Mouse (Mus musculus) kidney, postnatal 4 days (tissue): ENCODE data around the gene Col8a2.

Source experiments
- DNase-seq, 2 experiments: peaks; one replicate each; pipeline ENCODE4 v3.0.0; 2021; ENCODE audit warnings: mixed read lengths in 2 of 2

Col8a2 gene

GRCm38 (mm10) chr4:126260520-126261201 is 25.9 kb upstream of the Col8a2 start:
- DNase-seq: peak; percentile 77 to 85

GRCm38 (mm10) chr4:126261266-126261665 is 25.3 kb upstream of the Col8a2 start:
- DNase-seq: peak in 1 of 2 experiments; percentile 29

DNA sequence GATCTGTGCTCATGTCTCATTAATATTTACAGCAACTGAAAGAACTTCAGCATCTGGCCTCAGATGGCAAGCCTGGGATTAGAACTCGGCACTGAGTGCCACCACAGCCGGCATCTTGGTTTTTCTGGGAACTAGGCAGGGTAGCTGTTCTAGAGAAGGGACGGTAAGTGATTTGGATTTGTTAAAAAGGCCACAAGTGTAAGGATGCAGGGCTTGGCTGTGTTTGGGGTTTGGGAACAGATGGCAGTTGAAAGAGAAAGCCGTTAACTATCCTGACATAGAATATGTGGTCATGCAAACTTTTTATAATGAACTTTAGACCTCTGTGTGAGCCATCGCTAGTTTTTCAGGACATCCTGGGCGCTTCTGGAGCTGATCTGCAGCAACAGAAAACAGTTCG is 24.9 kb upstream of the Col8a2 start:
- no peak for DNase-seq

DNA sequence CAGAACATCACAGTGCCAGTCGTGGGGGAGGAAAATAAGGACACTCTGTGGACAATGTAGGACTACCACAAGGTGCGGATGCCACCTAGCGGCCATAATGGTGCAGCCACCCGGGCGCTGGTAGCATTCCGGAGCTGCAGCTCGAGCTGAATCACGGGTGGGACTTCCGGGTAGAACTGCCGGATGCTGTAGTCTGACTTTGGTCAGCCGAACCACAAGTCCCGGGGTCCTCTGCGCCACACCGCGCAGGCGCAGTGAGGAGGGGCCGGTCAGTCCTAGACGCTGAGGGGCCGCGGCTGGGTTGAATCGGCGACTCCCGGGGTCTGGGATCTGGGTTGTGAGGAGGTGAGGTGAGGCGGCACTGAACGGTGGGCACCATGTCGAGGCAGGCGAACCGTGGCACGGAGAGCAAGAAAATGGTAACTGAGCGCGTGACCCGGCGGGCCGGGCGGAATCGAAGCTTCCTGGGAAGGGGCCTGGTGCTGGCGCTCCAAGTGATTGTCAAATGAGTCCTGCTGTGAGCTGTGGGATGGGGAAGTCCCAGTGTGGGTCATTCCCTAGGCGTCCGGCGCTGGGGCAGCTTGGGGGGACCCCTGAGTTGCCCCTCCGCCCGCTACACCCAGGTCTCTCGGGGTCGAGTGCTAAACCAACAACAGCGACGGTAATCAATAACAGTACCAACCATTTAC is 24.3 kb upstream of the Col8a2 start, which contains the start of gene Trappc3:
Trappc3 (plus strand) TSS at position 207 of the 689 bp plus-strand sequence.
- peak; percentile 100 for DNase-seq

DNA sequence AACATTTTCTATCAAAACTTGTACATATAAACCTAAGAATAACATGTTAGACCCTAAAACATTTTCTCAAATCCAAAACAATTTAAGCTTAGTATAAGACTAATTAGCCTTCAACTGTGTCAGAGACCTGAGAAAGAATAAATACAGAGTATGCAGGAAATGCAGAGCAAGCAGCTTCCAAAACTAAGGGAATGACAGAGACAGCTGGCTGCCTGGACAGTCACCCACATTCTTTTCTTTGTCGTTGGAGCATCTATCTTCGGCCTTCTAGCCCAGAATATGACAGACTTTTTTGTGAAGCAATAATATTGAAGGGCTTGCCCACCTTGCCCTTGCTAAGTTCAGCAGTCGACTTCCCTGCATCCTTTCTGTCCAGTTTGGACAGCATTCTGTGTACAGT is 17.3 kb upstream of the Col8a2 start:
- DNase-seq: no peak

- no peak for DNase-seq
These were observed 12.8 kb upstream of the Col8a2 start for GRCm38 (mm10) chr4:126273753-126274152.

- DNase-seq: no peak
These were observed 11.5 kb upstream of the Col8a2 start for GRCm38 (mm10) chr4:126275081-126275480.

- peak; percentile 66 to 72 for DNase-seq
These were observed 10.9 kb upstream of the Col8a2 start for GRCm38 (mm10) chr4:126275681-126276131.

DNA sequence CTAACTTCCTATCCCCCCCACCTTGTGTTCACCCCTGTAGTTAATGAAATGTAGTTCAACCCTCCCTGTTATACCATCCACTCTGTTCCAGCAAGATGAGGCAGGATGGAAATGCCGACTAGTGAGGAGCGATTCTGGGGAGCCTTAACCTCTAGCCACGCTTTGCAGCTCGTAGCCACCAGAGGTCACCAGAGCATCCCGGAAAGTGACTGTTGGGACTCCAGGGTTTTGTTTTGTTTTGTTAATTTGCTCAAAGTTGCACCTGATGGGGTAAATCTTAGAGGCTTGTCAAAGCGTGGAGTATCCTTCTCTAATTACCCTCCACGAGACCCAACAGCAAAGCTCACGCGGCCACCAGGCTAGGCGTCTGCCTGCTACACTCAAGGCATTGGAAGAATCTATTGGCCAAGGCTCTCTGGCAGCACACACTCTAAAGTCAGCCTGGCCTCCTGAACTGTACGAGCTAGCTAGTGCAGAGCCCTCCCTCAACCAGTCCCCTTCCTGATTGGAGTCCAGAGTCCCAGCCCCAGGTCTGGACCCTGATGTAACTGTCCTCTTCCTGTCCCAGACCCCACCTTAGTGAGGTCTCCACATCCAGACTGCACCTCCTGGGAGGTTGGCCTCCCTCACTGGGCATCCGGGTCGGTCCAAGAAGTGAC is 8.6 kb upstream of the Col8a2 start:
- DNase-seq: peak; percentile 77 to 79

DNA sequence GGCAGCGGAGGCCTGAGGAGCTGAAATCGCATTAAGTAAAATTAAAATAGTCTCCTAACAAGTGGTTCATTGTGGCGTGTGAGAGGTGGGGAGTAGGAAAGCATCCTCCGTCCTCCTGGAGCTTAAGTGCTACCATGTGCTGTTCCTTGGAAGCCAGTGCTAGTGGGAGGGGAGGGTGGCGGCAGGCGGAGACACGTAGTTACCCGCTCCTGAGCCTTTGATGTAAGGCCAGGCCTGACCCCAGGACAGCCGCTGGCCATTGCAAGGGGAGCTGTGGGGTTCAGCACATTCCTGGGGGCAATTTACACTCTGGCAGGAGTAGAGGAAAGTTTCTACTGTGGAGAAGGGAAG is 8.1 kb upstream of the Col8a2 start:
- DNase-seq: no peak

DNA sequence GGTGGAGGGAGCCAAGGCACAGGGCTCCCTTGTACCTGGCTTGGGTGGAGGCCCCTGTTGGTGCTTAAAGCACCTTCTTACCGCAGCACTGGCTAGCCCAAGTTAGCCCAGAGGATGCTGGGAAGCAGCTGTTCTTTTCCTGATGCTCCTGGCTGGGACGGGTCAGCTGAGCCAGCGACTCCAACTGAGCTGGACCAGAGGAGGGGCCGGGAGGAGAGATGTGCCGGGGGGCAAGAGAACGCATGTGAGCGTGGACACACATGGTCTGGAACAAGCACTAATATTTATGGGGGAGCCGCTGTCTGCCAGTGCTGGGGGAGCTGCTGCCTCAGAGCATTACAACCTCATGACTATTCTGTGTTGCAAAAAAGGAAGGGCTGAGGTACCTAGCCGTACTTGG is 7.6 kb upstream of the Col8a2 start:
- no peak for DNase-seq

- no peak for DNase-seq
These were observed 4.9 kb upstream of the Col8a2 start for GRCm38 (mm10) chr4:126281706-126282105.

DNA sequence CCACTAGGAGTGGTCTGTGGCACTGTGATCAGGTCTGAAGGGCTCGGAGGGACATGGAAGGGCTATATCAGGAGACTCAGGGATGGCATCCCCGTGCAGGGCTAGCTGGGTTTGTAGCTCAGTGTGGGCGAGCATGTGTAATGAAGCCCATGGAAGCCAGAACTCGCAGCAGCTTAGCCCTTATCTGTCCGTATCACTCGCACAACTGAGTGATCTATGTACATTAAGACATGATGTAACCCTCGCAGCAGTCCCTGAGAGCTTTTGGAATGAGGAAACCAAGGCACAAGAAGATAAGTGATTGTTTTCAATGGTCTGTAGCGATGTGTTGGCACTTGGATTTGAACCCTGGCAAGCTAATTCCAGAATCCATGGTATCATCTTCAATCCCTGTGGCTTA is 3.0 kb upstream of the Col8a2 start:
- no peak for DNase-seq

GRCm38 (mm10) chr4:126287302-126287995 is 856 bp downstream of the Col8a2 start:
- peak; percentile 47 to 64 for DNase-seq

DNA sequence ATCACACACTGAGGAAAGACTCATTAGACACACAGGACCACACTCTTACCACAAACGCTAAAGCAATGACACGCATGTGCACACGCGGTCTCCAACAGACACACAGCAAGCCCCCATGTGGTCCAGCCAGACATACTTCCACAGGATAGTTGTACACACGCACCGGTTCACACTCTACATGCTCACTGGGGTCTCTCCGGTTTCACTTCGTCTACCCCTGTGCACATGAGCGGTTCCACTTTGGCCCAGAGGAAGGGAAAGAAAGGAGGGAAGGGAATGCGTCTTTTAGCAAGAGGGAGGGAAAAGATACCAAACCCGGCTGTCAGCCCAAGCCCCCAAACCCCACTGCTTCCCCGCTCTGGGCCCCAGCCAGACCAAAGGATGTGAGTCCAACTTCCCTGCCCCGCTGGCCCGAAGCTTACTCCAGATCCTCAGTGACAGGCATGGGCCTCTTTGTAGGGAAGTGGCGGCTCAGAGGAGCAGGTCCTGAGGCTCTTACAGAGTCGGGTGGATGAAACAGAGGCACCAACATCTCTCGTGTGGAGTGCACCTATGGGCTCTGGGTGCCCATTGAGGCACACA is 1.6 kb downstream of the Col8a2 start:
- DNase-seq: peak; percentile 53 to 57

DNA sequence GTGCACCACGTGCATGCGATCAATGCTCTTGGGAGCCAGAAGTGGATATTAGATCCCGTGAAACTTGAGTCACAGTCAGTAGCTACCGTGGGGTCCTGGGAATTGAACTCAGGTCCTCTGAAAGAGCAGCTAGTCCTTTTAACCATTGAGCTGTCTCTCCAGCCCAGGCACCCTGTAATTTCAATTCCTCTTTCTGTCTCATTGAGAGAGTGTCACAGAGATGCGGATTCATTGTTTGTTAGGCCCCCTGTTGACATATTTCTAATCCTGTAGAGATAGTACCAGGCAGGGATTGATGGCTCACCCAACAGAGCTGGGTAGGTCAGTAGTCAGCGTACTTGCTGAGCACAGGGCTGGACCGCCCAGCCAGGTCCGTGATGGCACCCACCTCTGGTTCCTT is 3.7 kb downstream of the Col8a2 start:
- no peak for DNase-seq

- DNase-seq: no peak
These were observed 4.6 kb downstream of the Col8a2 start for GRCm38 (mm10) chr4:126291196-126291595.

DNA sequence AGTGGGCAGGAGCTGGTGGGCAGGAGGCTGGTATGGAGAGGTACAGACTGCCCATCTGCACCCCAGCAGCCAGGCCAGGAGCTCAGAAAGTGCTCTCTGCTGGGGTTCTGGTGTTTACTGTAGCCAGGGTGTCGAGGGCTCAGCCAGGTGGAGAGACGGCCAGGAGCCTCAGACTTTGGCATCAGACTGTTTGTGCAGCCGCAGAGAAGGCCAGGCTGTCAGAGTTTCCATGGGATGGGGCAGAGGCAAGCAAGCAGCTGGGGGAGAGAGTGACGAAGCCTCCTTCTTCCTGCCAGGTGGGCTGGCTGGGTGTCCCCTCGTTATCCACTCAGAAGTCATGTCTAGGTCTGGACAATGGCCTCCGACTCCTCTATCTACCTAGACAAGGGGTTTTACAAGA is 8.6 kb downstream of the Col8a2 start:
- no peak for DNase-seq

GRCm38 (mm10) chr4:126295937-126296336 is 9.3 kb downstream of the Col8a2 start:
- DNase-seq: no peak

- peak; percentile 82 to 88 for DNase-seq
These were observed 10.1 kb downstream of the Col8a2 start for GRCm38 (mm10) chr4:126296617-126297101.

DNA sequence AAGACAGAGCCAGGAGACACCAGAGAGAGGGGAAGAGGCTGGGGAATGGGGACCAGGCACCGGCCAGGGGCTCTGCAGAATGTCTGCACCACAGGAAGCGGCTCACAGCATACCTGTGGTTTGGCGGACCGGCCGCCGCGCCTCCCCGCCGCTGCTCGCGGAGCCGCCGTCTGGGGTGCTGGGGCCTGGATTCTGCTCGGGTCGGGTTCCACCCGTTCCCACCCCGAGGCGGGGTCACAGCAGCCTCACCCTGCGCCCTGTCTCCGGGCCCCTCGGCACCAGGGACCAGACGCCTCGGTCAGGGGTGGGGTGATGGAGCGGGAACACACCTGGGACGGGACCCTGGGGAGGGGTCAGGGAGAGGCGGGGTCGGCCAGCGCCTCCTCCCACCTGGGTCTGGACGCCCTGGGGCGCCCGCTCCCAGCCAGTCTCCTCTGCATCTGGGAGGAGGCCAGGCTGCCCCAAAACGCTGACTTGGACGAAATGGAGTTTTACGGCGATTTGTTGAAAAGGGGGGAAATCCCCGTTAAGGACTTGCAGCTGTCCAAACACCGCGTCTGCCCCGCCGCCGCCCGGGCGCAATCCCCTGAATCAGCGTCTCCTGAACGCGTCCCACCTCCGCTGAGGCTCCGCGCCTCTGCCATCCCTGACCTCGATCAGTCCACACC is 14.5 kb downstream of the Col8a2 start:
- DNase-seq: peak in 1 of 2 experiments; percentile 61
